Mouse (Mus musculus) ES-E14 (cell line): ENCODE measurements around the gene Tfb1m. TPM values are rescaled to one million over a fixed set of nuclear protein-coding genes. Genes with fewer than 3 reads are reported as not detected.

Experiments used
- DNase-seq: peaks from one replicate; pipeline ENCODE4 v3.0.0-alpha.2; 2013; ENCODE audit warnings: low read depth, low spot score
- H3K27ac ChIP-seq: 2 replicates; pipeline ENCODE4 v1.5.1; 2012; ENCODE audit warnings: low read depth, mild to moderate bottlenecking, low read length, moderate library complexity, mixed read lengths; ENCODE audit not compliant: poor library complexity, insufficient read depth, severe bottlenecking
- H3K36me3 ChIP-seq: 2 replicates; pipeline ENCODE4 v1.6.1; 2012; ENCODE audit warnings: mild to moderate bottlenecking, low read length, moderate library complexity, mixed read lengths; ENCODE audit not compliant: control insufficient read depth, poor library complexity, insufficient read depth, severe bottlenecking
- H3K4me1 ChIP-seq, 2 experiments: fragments of 150-350 bp in 1 of 2; sonication (generic) in 1 of 2; 2 replicates each; pipeline ENCODE4 v1.6.1; 2012; ENCODE audit warnings: low read length in 2 of 2, mild to moderate bottlenecking in 1 of 2, mixed read lengths in 1 of 2; ENCODE audit not compliant: control insufficient read depth in 2 of 2, insufficient read depth in 2 of 2, poor library complexity in 1 of 2
- H3K4me3 ChIP-seq, 2 experiments: fragments of 150-350 bp in 1 of 2; sonication (generic) in 1 of 2; 2 replicates each; pipeline ENCODE4 v1.5.1; 2012; ENCODE audit warnings: low read length in 2 of 2, low read depth in 1 of 2, mild to moderate bottlenecking in 1 of 2, mixed read lengths in 1 of 2; ENCODE audit not compliant: insufficient read depth in 1 of 2, poor library complexity in 1 of 2, severe bottlenecking in 1 of 2
- H3K9ac ChIP-seq: 2 replicates; pipeline ENCODE4 v1.6.1; 2012; ENCODE audit warnings: low read depth, mild to moderate bottlenecking, low read length, mixed read lengths; ENCODE audit not compliant: poor library complexity, insufficient read depth, severe bottlenecking
- H3K9me3 ChIP-seq: fragments of 150-350 bp; sonication (generic); 2 replicates; pipeline ENCODE4 v1.6.1; 2012; ENCODE audit warnings: low read depth, mild to moderate bottlenecking, low read length; ENCODE audit not compliant: control insufficient read depth, insufficient read depth
- CHD2 ChIP-seq: IDR thresholded peaks from 2 replicates; pipeline ENCODE4 v1.6.1; 2014; ENCODE audit warnings: mild to moderate bottlenecking, low read depth, low read length, inconsistent platforms
- HCFC1 ChIP-seq: IDR thresholded peaks from 2 replicates; pipeline ENCODE4 v1.6.1; 2012; ENCODE audit warnings: low read length, inconsistent platforms, borderline replicate concordance; ENCODE audit not compliant: insufficient read depth
- MAFK ChIP-seq: IDR thresholded peaks from 2 replicates; pipeline ENCODE4 v1.6.1; 2014; ENCODE audit warnings: mild to moderate bottlenecking, low read depth, low read length, inconsistent platforms; ENCODE audit not compliant: insufficient read depth
- ZC3H11A ChIP-seq: IDR thresholded peaks from 2 replicates; pipeline ENCODE4 v1.6.1; 2012; ENCODE audit warnings: low read depth, mild to moderate bottlenecking, inconsistent platforms, low read length, borderline replicate concordance
- ZNF384 ChIP-seq: IDR thresholded peaks from 2 replicates; pipeline ENCODE4 v1.6.1; 2012; ENCODE audit warnings: low read depth, low read length, inconsistent platforms
- in situ Hi-C, 2 experiments: fragments of 600-800 bp; cut with MboI; formaldehyde crosslinking; loops; one replicate each; pipeline ENCODE4 v1.15.1; 2025; ENCODE audit warnings: low sequenced_read_pairs in 2 of 2, inconsistent platforms in 1 of 2; ENCODE audit not compliant: unreplicated experiment in 2 of 2
- total RNA-seq: library from RNA; depleted of rRNA; stranded (reverse); fragments of 300-350 nt; gene quantifications from 2 replicates; pipeline ENCODE4 v1.2.3, GENCODE M21; 2012; rRNA removed

Gene Tfb1m
- total RNA-seq, 1 experiment, result 14.5 TPM

DNA sequence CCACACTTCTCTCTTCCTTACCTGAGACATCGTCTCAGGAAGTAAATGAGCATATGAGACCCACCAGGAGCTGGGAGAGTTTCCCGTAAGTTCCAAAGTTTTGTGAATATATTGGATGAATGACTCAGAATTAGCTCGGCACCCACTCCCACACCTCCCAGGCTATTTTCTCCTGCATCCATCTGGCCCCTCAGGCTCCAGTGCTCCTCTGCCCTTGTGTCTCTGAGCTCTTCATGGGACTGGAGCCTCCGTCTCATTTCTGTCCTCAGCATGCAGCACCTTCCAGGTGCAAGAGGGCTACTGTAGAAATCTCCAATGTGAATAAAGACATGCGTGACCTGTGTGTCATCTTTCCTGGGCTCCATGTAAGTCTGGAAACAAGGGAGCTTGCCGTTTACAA, 85.6 kb downstream of the Tfb1m start:
- Histone ChIP-seq H3K27ac (no peak overlapping the region), H3K36me3 (no peaks in the 10 kb centered on the region), H3K9ac (no peak overlapping the region), H3K4me3 (no peak overlapping the region), H3K9me3 (no peaks in the 10 kb centered on the region), H3K4me1 (no peaks in the 10 kb centered on the region)
- in situ Hi-C loops, result no loop called here
- TF ChIP-seq CHD2 (no peak), ZC3H11A (no peak), MAFK (no peak), ZNF384 (no peak), HCFC1 (no peak)
- DNase-seq, result no peak

Other genes starting within 250 kb of the Tfb1m start
- gene Tiam2, start 231.2 kb downstream of the Tfb1m start, total RNA-seq, result 2.7 and 3.1 TPM in 2 replicates
- gene Cldn20, start 25.2 kb downstream of the Tfb1m start, total RNA-seq, result 0.58 and 0.95 TPM in 2 replicates
- gene Nox3, start 138.5 kb upstream of the Tfb1m start, total RNA-seq, result not detected in 2 replicates